Mouse (Mus musculus) T-helper 2 cell (primary cell): ENCODE measurements around the gene Gm7945.
"Not testable (repeated sequence)": the region's sequence is repeated elsewhere in the genome, so short reads cannot be mapped to it uniquely, and the experiment has no call there.

Experiments
- in situ Hi-C: fragments of 300-600 bp; cut with MboI, MseI; formaldehyde crosslinking; loops from one replicate; pipeline ENCODE4 v1.15.1; 2025; ENCODE audit warnings: high pct_unique_total_duplicates

The Gm7945 gene

GRCm38 (mm10) chr14:41386279-41386678 is at the start of gene Gm7945:
Gene Gm7945, minus strand, starts transcription at chr14:41386379.
- in situ Hi-C loops = loop anchor here (10.0 kb wide), 1 partner anchor 1119 kb away; the partner anchor contains the start of gene Gm8020

DNA sequence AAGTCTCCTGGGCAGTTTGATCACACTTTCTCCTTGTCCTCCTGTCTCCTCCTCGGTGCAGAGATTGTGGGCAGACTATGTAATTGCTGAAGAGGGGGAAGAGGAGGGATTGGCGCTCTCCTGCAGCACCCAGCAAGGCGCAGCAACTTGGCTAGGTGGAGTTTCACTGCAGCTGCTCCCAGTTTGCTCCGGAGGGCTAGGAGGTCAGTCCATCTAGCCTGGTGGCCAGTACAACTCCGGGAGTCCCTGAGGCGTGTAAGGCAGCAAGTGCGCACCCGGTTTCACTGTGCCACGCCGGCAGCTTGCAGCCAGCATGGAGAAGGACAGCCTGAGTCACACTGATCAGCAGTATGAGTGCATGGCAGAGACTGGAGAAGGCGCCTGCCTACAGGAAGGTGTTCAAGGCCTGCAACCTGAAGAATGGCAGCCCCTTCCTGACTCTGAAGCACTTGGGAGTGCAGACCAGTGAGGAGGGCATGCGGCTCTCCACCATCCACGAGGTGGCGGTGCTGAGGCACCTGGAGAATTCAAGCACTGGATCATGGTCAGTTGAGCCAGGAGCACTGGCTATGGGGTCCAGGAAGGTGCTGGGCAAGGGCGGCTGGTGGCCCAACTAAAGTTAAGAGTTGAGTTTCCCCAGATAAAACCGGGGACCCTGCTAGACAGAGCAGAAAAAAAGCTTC is 39.4 kb upstream of the Gm7945 start:
- in situ Hi-C loops = loop anchor here (10.0 kb wide), 1 partner anchor 709 kb away; no protein-coding TSS in a partner anchor

DNA sequence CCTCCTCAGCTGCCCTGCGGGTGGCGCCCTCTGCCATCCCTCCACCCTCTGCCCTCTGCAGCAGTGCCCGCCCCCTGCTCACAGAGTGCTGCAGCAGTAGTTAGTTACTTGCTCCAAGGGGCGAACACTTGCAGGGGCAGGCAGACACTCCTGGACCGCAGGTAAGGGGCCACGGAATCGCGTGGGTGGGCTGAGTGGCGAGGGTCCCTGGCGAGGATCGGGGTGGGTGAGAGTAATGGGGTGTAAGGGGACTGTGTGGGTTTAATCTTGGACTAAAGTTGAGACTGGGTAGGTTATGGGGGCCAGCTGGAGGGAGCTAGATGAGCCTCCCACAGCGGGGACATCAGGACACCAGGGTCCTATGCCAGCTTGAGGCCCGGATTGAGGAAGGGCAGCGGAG is 38.5 kb upstream of the Gm7945 start:
- in situ Hi-C loops = loop anchor here (10.0 kb wide), 1 partner anchor 710 kb away; no protein-coding TSS in a partner anchor

GRCm38 (mm10) chr14:41408181-41408580 is 22.0 kb upstream of the Gm7945 start, which contains the start of gene Gm6482:
Gene Gm6482, minus strand, starts transcription at chr14:41408281.
- in situ Hi-C loops = not testable (repeated sequence)

DNA sequence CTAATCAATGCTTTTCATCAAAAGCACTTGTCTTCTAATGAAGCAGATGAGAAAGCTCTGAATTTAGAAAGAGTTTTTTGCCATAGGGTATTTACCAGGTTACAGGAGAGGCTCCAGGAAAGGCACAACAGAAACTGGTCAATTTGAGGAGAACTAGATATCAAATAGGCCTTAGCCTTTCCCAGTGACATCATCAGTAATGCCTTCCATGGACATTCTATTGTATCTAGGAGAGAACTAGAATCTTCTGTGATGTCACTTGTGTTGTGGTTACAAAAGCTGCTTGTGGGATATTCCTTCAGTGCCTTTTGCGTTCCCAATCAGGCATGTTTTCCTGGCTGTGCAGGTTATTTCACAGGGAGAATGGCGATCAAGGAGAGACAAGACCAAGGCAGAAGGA is 37.9 kb downstream of the Gm7945 start, which contains the start of gene Gm5798:
Gene Gm5798 (plus strand): TSS at position 301 of the 400 bp plus-strand sequence.
- in situ Hi-C loops = not testable (repeated sequence)
